Mouse (Mus musculus) gastrocnemius, postnatal 4 days (tissue): ENCODE results near the gene Vrk3. TPM values are rescaled to one million over a fixed set of nuclear protein-coding genes. Genes with fewer than 3 reads are reported as not detected.

Experiments
- DNase-seq, 2 experiments: peaks; one replicate each; pipeline ENCODE4 v3.0.0; 2021 to 2022; ENCODE audit warnings: low spot score in 2 of 2, mixed read lengths in 2 of 2
- total RNA-seq, 2 experiments: library from RNA; stranded (reverse); gene quantifications; 2 replicates each; pipeline ENCODE4 v1.2.3; 2021

Vrk3 gene
- total RNA-seq, 2 experiments from 2014 or later: 18.9 to 20.7 TPM

DNA sequence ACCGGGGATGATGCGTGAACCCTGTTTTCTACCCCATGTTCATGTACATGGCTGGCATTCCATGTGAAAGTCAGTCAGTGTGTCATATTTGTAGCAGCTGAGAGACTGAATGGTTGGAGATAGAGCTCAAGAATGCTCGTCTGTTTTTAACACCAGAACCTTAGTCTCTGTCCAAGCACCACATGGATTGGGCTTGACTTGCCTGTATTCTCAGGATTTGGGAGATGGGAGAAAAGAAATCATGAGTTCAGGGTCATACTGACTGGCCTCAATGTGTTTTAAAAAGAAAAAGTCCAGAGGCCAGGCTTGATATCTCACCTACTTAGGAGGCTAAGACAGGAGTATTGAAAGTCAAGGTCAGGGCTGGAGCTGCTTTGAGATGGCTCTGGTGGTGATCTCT, 69.2 kb downstream of the Vrk3 start:
- peak in 1 of 2 experiments; percentile 1 for DNase-seq

DNA sequence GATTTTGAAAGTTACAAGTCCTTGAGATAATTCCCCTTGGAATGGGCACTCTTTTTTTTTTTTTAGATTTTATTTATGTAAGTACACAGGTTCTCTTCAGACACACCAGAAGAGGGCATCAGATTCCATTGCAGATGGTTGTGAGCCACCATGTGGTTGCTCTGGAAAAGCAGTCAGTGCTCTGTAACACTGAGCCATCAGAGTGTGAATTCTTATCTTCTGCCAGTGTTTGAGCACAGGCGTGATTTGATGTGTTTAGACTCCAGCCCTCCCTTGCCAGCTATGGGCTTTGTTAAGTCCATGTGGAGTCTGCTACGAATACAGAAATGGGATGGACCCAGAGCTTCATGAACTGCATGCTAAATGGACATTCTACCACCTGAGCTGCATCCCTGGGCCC, 70.0 kb downstream of the Vrk3 start:
- DNase-seq: peak; percentile 6 to 10

DNA sequence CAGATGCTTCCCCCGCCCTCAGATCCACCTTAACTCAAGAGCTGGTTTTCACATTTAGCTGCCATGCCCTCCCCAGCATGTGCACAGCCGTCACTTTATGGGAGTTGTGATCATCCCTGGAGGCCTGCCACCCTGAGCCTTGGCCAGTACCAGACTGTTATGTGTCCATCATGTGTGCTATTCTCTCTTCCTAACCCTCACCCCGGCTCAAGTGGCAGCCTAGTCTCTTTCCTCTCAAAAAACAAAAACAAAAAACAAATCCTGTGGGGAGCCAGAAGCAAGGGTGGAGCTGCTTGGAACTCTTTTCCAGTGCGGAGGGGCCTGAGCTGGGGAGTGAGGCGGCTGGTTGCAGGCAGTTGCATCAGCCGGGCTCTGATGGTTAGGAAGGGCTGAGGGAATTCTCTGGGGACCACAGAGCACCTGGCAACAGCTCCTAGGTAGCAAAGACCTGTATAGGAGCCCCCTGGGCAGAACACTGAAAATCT, 70.6 kb downstream of the Vrk3 start:
- DNase-seq: peak; percentile 23 to 57

DNA sequence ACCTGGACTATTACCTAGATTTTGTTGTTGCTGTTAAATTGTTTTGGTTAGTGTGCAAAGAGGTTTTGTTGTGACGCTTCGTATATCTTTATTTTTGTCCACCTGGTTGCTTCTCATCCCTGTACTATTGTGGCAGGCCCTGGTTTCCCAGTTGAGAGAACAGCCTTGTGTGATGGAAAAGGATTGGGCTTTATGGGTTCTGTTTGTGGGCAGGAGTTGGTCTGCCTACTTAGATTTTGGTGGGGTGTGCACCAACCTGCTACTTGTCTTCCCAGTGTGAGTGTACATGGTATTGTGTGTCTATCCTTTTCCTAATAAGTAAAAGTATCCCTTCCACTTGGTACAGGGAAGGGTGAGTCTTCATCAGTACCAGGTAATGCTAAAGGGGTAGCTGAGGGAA, 71.2 kb downstream of the Vrk3 start:
- peak; percentile 5 to 14 for DNase-seq

DNA sequence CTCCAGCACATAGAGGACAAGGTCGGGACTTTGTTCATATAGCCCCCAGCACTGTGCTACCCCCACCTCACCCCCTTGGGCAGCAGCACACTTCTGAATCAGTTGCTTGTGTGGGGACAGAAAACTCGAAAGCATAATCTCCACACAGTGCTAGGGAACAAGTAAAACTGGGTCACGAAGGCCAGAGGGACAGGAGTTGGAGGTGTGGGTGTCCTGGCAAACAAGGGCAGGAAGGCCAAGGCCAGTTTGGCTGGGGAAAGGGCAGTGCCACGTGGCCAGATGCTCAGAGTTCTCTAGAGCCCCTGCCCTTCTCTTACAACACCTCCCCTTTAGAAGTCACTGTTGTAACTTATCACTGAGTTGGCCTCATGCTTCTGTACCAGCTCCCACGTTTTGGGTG, 71.7 kb downstream of the Vrk3 start:
- DNase-seq: peak; percentile 6 to 13

DNA sequence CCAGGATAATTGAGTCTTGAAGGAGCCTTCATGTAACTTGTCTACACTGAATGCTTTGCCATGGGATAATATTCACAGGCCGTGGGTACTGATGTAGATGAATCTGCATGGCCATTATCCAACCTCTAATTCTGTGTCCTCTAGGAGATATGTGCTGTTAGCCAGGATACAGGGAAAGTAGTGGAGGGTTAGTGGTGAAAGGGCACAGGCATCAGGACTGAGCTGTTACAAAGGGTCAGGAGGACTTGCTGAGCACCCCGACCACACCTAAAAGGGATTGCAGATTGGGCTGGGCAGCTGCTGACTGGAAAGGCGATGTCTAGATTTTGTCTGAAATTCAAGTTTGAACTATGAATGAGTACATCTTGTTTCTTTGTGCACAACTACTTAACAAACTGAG, 72.3 kb downstream of the Vrk3 start:
- DNase-seq: peak; percentile 4 to 5

DNA sequence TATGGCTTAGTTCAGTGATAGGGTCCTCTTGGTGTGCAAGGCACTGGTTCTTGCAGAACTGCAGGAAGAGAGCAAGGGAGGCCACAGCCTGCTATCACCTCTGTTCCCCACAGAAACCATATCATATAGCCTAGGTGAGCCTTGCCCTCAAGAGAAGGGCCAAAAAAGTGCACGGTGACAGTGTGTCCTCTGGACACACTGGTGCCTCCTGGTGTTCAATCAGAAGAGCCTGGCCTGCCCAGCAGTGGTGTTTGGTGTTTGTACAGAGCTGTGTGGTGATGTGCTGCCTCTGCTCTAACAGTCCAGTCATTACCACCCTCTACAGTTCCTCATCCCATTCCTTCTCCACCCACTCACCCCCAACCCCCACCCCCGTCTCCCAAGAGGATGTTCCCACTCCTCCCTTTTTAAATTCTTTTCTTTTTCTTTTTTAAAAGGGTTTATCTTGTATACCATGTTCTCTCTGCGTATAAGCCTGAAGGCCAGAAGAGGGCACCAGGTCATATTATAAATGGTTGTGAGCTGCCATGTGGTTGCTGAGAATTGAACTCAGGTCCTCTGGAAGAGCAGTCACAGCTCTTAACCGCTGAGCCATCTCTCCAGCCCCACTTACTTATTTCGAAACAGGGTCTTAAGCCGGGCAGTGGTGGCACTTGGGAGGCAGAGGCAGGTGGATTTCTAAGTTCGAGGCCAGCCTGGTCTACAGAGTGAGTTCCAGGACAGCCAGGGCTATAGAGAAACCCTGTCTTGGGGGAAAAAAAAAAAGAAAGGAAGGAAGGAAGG, 73.6 kb downstream of the Vrk3 start:
- peak; percentile 5 to 9 for DNase-seq

DNA sequence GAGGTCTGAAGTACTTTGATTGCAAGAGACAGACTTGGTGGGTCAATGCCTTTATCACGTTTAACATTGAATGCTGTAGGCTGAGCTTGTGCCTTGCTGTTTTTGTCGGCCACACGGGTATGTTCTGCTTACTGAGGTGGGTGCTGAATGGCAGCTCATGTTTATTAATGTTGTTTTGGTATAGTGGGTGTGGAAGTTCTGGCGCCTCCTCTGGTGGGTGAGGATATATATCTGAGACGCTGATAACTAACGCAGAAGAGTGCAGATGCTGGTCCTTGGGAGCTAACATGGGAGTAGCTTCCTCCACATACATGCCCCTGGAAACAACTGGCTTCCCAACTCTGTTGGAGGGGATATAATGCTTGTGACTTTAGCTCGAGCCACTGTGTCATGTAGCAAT, 75.2 kb downstream of the Vrk3 start:
- no peak for DNase-seq

DNA sequence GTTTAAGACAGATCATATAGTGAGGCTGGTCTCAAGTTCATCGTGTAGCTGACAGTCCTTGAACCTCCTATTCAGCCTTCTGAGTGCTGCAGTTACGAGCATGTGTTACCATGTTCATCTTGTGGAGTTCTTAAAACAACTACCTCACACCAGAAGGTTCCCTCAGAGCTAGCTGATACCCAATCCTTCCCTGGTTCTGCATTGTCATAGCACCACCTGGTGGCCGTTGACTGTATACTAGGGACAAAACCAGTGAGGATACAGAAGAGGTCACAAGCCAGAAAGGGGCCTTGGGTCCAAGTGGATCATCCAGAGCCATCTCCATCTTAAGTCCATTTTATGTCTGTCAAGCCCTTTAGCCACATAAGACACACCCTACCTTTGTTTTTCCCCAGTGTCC, 76.7 kb downstream of the Vrk3 start:
- peak in 1 of 2 experiments; percentile 80 for DNase-seq

DNA sequence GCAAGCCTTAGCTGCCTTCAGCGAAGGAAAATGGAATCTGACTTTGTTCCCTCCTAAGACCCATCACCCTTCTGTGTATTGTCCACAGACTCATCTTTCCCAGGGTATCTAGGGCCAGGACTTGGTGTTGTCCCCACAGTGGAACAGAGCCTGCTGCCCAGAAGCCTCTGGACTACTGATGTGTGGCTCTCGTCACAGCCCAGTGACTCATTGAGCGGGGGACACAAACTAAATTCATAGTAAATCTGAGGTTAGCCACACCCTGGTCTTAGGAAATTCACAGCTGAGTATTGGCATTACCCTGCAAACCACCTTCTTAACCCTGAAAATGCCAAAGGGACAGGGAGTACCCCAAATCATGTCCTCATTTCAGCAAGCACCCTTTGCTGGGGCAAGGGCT, 78.6 kb downstream of the Vrk3 start:
- DNase-seq: no peak

Other genes with a start within 250 kb of the Vrk3 start
- gene Mybpc2, start 223.8 kb upstream of the Vrk3 start, total RNA-seq: 100 to 1,000 TPM; 438 to 552 TPM
- under 1 TPM; 0.26 to 0.27 TPM for gene Spib, start 216.3 kb upstream of the Vrk3 start, total RNA-seq
- 10 to 100 TPM; 32.0 to 35.2 TPM for gene Pold1, start 199.6 kb upstream of the Vrk3 start, total RNA-seq
- 10 to 100 TPM; 38.3 to 45.3 TPM for gene Nr1h2, start 194.5 kb upstream of the Vrk3 start, total RNA-seq
- under 1 TPM; 0.65 to 0.81 TPM for gene Napsa, start 176.0 kb upstream of the Vrk3 start, total RNA-seq
- 1 to 10 TPM in 1 of 2 experiments, under 1 TPM in 1; 0.91 to 1.1 TPM for gene Kcnc3, start 157.7 kb upstream of the Vrk3 start, total RNA-seq
- 10 to 100 TPM; 25.7 to 26.6 TPM for gene Myh14, start 77.6 kb upstream of the Vrk3 start, total RNA-seq
- gene Izumo2, start 39.7 kb upstream of the Vrk3 start, total RNA-seq: not detected
- gene Zfp473, start 2.6 kb downstream of the Vrk3 start, total RNA-seq: under 1 TPM; 0.32 to 0.41 TPM
- gene Nup62, start 67.7 kb downstream of the Vrk3 start, total RNA-seq: 10 to 100 TPM; 49.4 to 53.1 TPM
- 1 to 10 TPM; 1.6 to 1.8 TPM for gene Il4i1, start 68.0 kb downstream of the Vrk3 start, total RNA-seq
- 10 to 100 TPM; 55.6 to 62.2 TPM for gene Atf5, start 68.2 kb downstream of the Vrk3 start, total RNA-seq
- 100 to 1,000 TPM in 1 of 2 experiments, 10 to 100 TPM in 1; 92.4 to 103 TPM for gene Akt1s1, start 100.6 kb downstream of the Vrk3 start, total RNA-seq
- gene Tbc1d17, start 100.7 kb downstream of the Vrk3 start, total RNA-seq: 10 to 100 TPM; 56.5 to 63.4 TPM
- gene Pnkp, start 108.7 kb downstream of the Vrk3 start, total RNA-seq: 10 to 100 TPM; 18.6 to 20.5 TPM
- 100 to 1,000 TPM; 332 to 346 TPM for gene Ptov1, start 121.4 kb downstream of the Vrk3 start, total RNA-seq
- gene Med25, start 144.3 kb downstream of the Vrk3 start, total RNA-seq: 10 to 100 TPM; 63.8 to 67.6 TPM
- gene Fuz, start 147.7 kb downstream of the Vrk3 start, total RNA-seq: 10 to 100 TPM; 16.1 to 18.4 TPM
- gene Ap2a1, start 181.1 kb downstream of the Vrk3 start, total RNA-seq: 10 to 100 TPM; 84.8 to 88.9 TPM
- gene Tsks, start 194.8 kb downstream of the Vrk3 start, total RNA-seq: not detected
- 10 to 100 TPM; 10.3 to 10.8 TPM for gene Cpt1c, start 226.4 kb downstream of the Vrk3 start, total RNA-seq
- 100 to 1,000 TPM; 318 to 331 TPM for gene Prmt1, start 238.2 kb downstream of the Vrk3 start, total RNA-seq
- gene Irf3, start 249.2 kb downstream of the Vrk3 start, total RNA-seq: 10 to 100 TPM; 46.0 to 50.4 TPM